Mouse (Mus musculus) heart, adult 11 months (tissue): ENCODE data around the gene Pxdc1.

ENCODE experiments used
- DNase-seq: peaks from one replicate; pipeline ENCODE4 v3.0.0; 2022

Gene Pxdc1

DNA sequence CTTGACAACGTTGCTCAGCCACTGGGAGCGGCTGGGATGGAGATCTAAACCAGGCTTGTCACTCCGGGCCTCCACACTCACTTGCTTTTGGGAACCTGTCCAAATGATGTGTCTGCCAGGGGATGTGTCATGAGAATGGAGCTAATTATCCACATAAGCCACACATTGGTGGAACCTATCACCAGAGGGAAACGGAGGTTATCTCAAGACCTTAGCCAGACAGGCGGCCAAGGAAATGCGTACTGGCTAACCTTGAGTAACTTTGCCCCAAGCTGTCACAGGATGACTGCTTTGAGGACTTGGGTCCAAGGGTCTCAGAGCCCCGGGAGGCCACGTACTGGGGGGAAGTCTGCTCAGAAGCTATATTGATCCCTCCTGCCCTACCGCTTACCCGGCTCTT lies 2.3 kb downstream of the Pxdc1 start:
- peak; percentile 98 for DNase-seq

DNA sequence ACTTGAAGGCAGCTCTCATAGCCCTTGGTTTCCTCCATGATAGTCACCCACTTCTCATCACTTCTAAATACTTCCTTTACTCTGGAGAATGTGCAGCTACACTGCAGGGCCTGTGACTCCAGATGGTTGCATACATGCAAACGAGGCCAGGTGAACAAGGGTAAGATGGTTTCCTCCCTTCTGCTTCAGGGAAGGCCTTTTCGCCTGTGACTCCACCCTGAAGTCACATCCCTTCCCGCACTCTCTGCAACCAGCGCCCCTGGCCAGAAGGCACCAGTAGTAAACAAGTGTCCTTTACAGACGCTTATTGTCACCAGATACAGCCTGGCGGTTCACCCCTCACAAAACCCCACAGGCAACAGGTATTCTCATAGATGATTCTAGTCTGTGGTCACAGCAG lies 2.9 kb downstream of the Pxdc1 start:
- DNase-seq = peak; percentile 91

DNA sequence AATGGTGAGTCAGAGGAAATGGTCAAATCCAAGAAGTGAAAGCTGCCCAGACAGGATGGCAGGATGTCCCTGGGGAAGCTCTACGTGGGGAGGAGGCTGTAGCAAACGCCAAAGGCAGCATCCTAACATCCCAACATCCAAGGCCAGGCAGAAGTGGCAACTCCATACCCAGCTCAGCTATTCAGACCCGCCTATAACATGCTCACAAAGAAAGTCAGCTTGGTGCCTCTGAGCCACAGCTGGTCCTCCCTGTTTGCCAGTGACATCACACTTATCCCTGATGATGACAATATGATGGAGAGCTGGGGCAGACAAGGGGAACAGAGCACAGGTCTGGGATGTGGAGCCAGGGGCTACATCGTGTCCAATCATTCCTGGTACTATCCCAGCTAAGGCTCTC lies 5.5 kb downstream of the Pxdc1 start:
- peak; percentile 91 for DNase-seq

DNA sequence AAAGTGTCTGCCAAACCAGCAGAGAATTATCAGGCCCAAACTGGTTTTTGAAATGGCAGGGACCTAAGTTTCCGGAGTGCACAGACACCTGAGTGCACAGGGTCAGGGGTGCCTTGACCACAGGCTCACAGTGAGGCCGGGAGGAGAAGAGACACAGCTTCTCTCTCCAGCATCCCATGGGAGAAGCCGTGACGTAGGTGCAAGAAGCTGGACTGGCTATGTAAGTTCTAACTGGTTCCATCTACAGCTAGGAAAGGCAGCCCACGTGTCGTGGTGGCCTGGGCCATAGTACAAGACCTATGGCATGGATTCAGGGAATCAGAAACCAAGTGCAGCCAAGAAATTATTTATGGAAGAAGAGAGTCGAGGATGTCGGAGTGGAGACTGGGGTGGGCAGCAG lies 6.1 kb downstream of the Pxdc1 start:
- DNase-seq = peak; percentile 94

DNA sequence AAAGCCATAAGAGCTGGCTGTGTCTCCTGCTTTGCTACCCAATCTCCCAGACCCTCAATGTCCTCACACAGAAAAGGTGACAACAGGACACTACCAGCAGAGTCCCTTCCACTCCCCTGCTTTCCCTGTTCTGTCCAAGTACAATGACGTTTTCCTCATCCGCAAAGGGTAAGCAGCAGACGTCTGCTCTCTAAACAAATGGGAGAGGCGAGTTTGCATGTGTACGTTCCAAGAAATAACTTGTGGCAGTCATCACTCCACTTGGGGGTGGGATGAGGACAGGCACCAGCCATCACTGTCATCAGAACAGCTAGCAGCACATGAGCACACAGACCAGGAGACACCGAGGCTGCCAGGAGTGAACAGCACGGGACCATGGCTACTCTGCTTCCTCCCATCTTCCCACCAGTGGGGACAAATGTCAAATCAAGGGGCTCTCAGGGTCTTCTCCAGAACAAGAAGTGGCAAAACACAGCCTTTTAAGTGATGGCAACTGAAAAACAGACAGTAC lies 7.0 kb downstream of the Pxdc1 start:
- DNase-seq = peak; percentile 92

DNA sequence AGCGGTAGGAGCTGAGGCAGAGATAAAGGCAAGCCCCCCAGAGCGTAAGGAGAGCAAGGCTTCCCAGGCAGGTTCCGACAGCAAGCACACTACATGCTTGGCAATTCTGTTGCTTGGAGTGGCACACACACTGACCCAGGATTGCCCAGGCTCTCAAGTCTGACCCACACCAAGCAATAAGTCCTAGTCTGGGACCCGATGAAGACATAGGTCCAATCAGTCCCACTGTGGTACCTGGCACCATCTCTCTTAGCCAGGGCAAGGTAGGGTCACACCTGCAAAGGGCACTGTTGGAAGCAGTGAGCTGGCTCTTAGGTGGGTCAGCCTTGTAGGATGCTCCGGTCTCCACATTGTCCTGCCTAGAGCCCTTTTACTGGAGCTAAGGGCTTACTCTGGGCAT lies 7.8 kb downstream of the Pxdc1 start:
- DNase-seq = peak; percentile 89

DNA sequence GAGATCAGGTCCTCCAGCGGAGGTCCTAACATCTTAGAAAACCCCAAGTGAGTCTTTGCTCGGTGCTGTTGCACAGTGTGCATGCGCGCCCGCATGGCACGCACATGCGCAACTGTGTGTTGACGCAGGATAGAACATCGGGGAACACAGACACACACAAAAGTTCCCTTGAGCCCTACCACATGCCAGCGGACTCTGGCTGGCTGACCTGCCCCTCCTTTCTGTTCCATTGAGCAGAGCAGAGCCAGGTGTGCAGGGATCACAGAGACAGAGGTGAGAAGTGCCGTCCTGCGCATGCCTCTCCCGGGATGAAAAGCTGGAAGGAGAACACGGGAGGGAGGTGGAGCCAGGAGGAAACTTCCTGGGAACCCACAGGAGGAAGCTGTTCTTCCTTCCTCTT lies 8.9 kb downstream of the Pxdc1 start:
- peak; percentile 91 for DNase-seq

DNA sequence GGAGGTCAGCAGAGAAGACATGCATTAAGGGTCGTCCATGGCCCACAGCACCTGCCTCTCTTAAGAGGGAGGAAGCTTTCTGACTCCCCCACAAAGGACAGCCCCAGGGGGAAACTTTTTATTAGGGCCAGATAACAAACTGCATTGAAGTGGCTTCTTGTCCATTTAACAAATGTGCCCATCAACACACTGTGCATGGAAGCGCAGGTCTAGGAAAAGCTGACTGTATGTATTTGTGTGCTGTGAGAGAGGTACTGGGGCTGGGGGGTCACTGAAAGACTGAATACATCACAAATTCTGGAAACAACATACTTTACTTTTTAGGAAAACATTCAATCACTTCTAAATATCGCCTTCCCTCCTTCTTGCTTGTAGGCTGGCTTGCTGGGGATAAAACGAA lies 9.4 kb downstream of the Pxdc1 start:
- DNase-seq = peak; percentile 78

DNA sequence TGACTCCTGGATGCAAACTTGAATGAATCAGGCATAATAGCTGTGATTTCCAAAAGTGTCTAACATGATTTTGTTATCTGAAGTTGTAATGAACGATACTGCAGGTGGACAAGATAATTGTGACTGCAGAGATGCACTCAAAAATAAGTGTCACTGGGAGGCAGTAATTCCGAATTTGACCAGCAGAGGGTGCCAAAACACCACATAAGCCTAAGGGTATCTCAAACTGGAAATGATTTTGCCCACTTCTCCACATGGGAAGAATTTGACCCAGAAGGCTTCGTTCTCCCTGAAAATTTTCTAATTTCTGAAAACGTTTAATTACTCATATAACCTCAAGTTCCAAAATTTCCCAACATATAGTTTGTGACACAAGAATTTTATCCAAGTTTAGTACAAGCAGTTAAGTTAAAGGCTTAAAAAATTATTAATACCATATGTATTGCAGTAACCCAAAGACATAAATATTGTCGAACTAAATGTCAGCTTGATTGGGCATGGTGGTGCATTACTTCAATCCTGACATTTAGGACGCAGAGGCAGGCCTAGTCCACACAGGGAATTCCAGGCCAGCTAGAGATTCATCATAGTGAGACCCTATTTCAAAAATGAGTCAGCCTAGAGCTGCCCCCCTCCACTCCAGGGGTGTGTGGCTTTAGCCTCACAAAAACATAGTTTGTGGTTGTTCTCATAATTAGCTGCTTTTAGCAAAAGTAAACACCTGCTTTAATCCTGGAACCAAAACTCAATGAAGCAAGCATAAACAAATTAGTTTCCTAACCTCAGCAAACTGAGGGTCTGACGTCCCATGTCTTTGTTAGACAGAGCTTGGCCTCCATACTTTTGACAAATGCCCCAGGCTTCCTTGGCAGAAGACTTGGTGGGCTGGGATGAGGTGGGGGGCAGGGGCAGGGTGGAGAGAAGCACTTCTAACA lies 10.1 kb downstream of the Pxdc1 start:
- DNase-seq = peak; percentile 88

DNA sequence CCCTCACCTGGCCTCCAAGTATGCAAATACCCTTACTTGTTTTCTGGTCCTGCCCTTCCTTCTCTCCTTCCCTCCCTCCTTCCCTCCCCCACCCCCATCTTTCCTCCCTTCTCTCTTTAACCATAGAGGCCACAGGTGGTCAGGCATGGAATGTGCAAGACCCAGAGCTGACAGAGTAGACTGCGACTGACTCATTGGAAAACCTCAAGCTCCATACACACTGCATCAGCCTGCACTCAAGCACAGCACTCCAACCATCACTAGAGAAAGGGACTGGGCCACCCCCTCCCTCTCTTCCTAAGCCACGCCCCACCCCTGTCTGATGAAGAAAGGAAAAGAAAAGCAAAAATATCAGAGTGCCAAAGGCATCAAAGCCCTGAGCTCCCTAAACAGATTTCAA lies 12.2 kb downstream of the Pxdc1 start:
- peak; percentile 86 for DNase-seq

DNA sequence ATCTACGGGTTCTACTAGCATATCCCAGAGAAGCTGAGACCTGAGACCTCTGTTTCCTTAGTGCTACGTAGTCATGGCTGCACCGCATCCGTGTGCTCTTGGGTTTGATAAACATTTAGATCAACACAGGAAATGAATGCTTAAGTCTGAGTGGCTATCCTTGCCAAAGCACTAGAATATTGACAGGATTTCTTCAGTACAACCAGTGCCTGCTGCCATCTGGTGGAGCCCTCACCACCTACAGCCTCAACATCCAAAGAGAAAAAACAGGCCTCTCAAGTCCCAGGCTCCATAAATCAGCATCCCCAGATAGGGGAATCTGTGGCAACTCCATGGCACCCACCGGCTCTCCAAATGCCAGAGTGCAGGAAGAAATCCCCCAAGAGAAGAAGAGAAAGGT lies 17.3 kb downstream of the Pxdc1 start:
- DNase-seq = peak; percentile 89

DNA sequence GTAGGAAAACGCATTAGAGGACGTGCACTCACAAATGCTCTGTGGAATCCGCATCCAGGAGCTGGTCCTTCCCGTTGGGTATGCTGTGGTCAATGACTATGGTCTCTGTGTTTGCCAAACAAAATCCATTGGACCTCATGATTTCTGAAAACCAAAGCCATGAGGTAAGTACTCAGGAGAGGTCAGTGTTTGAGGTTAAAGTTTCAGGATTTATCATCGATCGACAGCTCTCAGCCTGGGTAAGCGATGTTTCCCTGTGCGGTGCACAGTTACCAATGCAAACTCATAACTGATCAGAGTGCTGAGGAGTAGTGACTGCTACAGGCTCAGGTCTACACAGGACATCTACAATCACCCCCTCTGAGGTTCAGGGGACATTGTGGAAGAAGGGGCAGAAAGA lies 23.0 kb downstream of the Pxdc1 start:
- no peak for DNase-seq

DNA sequence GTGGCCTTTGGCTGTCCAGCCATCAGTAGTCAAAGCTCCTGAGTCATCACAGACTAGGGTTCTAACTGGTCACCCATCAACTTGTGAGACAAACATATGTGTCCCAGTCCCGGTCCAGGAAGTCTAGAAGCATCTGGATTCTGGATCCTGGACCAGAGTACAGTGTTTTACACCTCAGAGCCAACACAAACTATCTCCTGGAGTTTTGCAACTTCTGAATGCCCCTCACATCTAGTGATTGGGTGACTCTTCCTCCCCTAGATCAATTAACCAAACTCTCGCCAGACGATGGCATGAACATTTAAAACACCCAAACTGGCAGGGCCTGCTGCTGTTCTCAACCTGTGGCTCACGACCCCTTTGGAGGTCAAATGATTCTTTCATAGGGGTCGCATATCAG lies 23.5 kb downstream of the Pxdc1 start:
- DNase-seq = no peak

DNA sequence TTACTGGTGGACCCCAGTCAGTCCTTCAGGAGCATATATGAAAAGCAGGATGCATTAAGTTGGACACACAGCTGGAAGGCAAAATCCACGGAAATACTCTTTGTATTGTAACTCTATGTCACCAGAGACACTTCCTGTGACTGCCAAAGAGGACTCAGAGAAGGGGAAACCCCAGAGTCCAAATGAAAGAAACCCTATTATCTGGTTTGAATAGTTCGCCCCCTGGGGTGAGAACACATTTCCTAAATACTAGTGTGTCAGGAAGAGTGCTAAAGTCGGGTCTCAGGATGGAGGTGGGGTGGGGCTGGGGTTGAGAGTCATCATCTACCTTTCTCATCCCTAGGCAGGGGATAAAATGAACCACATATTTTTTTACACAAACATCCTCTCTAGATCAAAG lies 25.8 kb downstream of the Pxdc1 start:
- peak; percentile 50 for DNase-seq

DNA sequence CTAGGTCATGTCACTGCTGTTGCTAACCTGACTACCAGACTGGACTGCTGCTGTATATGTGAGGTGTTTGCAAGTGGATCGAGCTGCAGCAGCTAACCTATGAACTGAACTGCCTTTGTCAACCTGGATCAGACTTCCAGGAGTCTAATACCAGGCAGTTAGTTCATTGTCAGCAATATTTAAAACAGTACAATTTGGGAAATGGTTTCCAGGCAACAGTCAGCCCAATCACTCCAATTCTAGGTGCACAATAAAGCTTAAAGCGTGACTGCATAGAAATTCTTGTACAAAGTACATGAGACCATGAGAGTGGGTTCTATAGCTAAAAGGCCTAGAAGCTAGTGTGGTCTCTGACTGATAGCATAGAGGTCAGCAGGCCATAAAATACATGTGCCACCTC lies 28.9 kb downstream of the Pxdc1 start:
- DNase-seq = no peak

DNA sequence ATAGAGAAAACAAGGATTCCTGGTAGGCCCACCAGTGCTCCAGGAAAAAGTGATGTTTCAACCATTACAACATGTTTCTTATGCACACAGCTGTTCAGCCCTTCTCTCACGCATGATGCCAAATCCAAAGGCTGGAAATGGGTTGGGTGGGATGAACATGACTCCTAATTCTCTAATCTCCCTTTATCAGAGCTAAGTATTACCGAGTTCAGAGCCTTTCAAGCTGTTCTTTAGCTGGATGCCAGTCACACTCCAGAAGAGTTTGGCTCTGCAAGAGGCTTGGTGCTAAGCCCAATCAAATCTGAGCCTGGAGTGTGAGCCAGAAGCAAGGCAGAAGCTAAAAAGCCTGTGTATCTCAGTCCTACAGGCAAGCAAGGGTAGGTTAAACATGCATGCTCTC lies 40.9 kb downstream of the Pxdc1 start:
- peak; percentile 93 for DNase-seq

DNA sequence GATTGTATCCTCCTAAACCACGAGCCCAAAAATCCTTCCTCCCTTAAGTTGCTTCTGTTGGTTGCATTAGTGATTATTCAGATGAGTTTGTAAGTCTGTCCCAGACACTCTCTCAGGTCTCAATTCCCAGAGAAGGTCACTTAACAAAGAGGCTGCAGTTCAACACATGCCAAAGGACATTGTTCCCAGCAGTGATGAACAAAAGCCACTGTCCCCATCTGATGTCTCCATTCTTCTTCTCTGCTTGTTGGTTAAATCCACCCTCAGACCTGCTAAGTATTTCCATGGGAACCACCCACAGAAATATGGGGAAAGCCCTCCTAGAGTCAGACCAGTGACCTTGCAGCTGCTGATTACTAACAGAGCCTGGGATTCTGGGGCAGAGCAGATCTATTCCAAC lies 43.6 kb downstream of the Pxdc1 start:
- DNase-seq = no peak

DNA sequence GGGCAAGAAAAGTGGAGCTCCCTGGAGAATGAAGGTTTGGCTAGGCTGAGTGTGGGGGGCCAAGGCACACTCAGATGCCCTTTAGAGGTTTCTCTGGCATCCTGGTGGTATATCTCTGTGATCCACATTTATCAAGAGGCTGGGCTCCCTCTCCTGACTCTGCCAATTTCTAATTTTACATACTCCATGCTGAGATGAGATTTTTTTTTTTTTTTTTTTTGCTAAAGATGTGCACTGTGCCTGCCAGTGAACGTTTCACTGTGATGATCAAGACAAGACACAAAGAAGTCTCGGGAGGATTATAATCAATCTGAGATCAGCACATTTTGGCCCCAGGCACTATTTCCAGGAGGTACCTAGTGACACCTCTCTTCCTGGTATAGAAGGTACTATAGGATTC lies 46.2 kb downstream of the Pxdc1 start:
- no peak for DNase-seq

DNA sequence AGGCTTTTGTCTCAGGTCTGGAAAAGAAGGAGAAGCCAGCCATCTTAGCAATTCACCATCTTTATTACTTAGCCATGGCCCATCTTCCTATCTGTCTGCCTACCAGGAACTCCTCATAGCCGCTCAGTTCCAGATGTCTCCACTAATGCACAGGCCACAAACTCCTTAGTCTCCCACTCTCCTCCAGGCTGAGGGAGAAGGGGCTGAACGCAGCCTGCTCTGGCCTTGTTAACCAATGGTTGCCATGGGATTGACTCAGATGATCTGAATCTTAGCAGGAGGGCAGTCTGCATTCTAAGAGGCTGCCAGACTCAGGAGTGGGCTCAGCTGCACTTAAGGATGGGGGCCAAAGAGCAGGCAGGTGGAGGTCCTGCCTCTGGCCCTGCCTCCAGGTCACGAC lies 47.4 kb downstream of the Pxdc1 start:
- DNase-seq = no peak

DNA sequence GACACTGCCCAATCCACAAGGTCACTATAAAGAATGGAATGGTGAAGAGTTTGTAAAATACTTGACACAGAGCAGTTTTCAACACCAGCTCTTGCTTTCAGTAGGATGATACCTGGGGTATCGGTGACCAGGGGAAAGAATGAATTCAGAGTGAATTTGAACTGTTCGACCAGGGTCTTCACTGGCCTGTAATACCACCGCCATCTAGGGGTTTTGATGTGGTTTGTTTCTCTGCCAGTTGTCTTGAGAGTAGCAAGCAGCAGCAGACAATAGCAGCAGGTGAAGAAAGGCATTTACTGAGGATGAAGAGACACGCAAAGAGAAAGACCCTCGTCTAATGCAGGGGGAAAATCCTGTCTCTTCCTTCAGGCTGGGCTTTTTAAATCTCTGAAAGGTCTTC lies 48.1 kb downstream of the Pxdc1 start:
- no peak for DNase-seq

DNA sequence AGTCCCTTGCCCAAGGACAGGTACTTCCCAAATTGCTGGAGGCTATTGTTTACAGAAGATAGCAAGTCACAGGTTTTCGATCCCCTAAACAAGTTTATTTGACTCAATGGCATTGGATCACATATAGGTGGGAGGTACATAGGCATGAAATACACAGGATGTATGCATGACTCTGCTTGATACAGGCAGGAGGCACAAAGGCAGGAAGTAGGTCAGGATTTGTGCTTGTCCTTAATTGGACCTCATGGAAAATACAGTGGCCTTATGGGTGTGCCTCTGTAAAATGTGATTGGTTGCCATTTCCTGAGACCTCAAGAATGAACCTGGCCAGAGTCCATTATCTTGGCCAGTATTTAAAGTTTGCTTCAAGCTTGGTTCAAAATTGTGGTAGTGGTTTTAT lies 48.9 kb downstream of the Pxdc1 start:
- no peak for DNase-seq

DNA sequence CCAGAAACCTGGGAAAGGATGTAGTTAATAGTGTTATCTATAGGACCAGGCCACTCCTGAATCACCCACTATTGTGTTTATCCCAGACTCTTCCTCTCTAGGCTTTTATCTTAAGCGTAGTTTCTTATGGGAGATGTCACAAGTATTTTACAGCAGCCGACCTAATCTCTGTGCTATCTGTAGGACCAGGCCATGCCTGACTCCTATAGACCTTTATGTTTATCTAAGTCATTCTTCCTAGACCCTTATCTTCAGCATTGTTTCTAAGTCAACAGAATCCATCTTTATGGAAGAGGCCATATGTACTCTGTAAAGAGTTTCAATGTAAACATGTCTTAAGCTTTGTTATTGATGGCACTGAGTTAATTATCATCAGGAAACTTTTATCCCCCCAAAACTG lies 50.5 kb downstream of the Pxdc1 start:
- no peak for DNase-seq

DNA sequence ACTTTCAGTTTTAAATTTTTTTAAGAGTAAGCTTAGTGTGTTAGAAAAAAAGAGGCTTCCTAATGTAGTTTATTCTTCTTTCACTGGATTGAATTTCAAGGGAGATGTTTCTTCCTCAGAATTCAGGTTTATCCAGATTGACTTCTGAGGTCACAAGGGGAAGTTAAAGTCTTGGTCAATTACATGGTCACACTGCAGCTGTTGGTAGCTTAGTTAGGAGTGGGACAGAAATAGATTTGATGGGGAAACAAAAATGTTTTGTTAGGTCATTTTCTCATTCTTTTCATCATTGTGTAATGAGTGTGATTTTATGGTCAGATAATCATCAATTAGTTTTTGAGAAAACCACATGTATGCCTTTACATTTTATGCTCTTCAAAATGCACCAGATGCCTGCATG lies 56.5 kb downstream of the Pxdc1 start:
- DNase-seq = no peak
